Mouse (Mus musculus) midbrain, embryonic 15.5 days (tissue): ENCODE measurements around the gene Tk2. TPM values are rescaled to one million over a fixed set of nuclear protein-coding genes. Genes with fewer than 3 reads are reported as not detected.
"Not testable (repeated sequence)": the region's sequence is repeated elsewhere in the genome, so short reads cannot be mapped to it uniquely, and the experiment has no call there.

ENCODE experiments used
- ATAC-seq: fragments of 200-750 bp; cut with Nextera tagmentation; replicated peaks from 2 replicates; pipeline ENCODE4 v1.8.0; 2017; ENCODE audit warnings: moderate TSS enrichment
- H3K27ac ChIP-seq: fragments of 300-500 bp; sonication (generic); 2 replicates; pipeline ENCODE4 v1.5.1; 2015; ENCODE audit warnings: mild to moderate bottlenecking, inconsistent platforms
- H3K27me3 ChIP-seq: fragments of 300-500 bp; sonication (generic); replicated peaks from 2 replicates; pipeline ENCODE4 v1.6.1; 2015; ENCODE audit warnings: inconsistent platforms
- H3K36me3 ChIP-seq: fragments of 300-500 bp; sonication (generic); replicated peaks from 2 replicates; pipeline ENCODE4 v1.6.1; 2015; ENCODE audit warnings: inconsistent platforms
- H3K4me1 ChIP-seq: fragments of 300-500 bp; sonication (generic); 2 replicates; pipeline ENCODE4 v1.6.1; 2015; ENCODE audit warnings: inconsistent platforms
- H3K4me2 ChIP-seq: fragments of 300-500 bp; sonication (generic); 2 replicates; pipeline ENCODE4 v1.6.1; 2015; ENCODE audit warnings: inconsistent platforms, mild to moderate bottlenecking, moderate library complexity
- H3K4me3 ChIP-seq: fragments of 300-500 bp; sonication (generic); 2 replicates; pipeline ENCODE4 v1.5.1; 2015; ENCODE audit warnings: mild to moderate bottlenecking, inconsistent platforms
- H3K9ac ChIP-seq: fragments of 300-500 bp; sonication (generic); 2 replicates; pipeline ENCODE4 v1.6.1; 2015; ENCODE audit warnings: mild to moderate bottlenecking, inconsistent platforms
- H3K9me3 ChIP-seq: fragments of 300-500 bp; sonication (generic); 2 replicates; pipeline ENCODE4 v1.6.1; 2016; ENCODE audit warnings: inconsistent platforms
- WGBS: fragments of 180-500 bp; shearing (Covaris S2); methylation state at CpG from one replicate; pipeline ENCODE4 v1.1.7; 2015; ENCODE audit warnings: mixed read lengths; 5-methylcytosine and 5-hydroxymethylcytosine counted together
- polyA plus RNA-seq: library from polyadenylated mRNA; unstranded; fragments of >200 nt; fragmentation: Nextera tagmentation; extraction: Ambion mirVana; gene quantifications from 2 replicates; pipeline ENCODE4 v1.2.1, GENCODE M21; 2015

Gene Tk2
- 53.9 and 54.0 TPM in 2 replicates for polyA plus RNA-seq

DNA sequence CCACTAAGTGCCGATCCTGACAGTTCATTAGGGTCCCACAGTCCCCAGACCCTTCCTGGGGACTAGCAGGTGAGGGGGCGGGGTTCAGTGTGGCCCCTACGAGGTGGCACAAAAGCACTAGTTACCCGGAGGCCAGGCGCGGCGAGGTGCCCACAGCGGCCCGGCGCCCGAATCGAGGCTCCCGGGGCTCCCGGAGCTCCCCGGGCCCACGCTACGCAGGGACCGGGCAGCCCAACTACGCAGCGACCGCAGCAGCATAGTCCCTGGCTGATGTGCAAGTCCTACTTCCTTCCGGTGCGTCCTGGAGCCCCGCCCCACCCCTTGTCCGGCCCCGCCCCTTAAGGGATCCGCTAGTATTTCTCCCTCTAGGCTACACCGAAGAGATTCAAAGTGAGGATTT lies at the start of gene Tk2:
Gene Tk2, minus strand, starts transcription at position 283 of the 400 bp plus-strand sequence.
- H3K9ac ChIP-seq = peak within 1 kb of the TSS; percentile 82
- H3K4me2 ChIP-seq = peak within 1 kb of the TSS; percentile 74
- peak; percentile 93 for ATAC-seq
- H3K9me3 ChIP-seq = no peaks in the 10 kb centered on the region
- peak within 1 kb of the TSS; percentile 73 for H3K4me3 ChIP-seq
- H3K27me3 ChIP-seq = no peaks in the 10 kb centered on the region
- peaks cover 24% of the 10 kb centered on the region for H3K4me1 ChIP-seq
- 1% methylated on average over 28 of the region's 28 CpGs for WGBS
- H3K27ac ChIP-seq = 0 out of 2 replicates have a peak within 1 kb of the TSS, but pooled peaks have one; percentile 62
- peaks cover 5% of the 10 kb centered on the region; the same call in 1 of the 2 replicates for H3K36me3 ChIP-seq

DNA sequence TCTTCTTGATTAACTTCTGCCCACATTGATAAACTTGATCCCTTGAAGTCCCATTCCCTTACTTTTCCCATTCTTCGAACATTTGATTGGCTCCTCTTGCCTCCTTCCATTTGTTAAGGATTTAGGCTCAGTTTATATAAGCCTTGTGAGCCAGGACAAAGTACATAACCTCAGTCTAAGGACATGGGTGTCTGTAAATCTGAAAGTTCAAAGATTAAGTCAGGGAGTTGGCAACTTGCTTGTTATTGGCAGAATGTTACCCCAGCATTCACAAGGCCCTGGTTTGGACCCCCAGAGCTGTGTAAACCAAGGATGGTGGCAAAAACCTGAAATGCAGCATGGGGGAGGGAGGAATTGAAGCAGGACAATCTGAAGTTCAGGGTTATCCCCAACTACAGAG lies 46.0 kb upstream of the Tk2 start:
- no peak for ATAC-seq
- no peak overlapping the region for H3K27ac ChIP-seq
- no peaks in the 10 kb centered on the region for H3K36me3 ChIP-seq
- no peak overlapping the region for H3K9ac ChIP-seq
- H3K4me1 ChIP-seq = no peaks in the 10 kb centered on the region
- WGBS = 86% methylated on average over 1 of the region's 1 CpGs
- H3K27me3 ChIP-seq = no peaks in the 10 kb centered on the region
- no peak overlapping the region for H3K4me2 ChIP-seq
- no peak overlapping the region for H3K4me3 ChIP-seq
- H3K9me3 ChIP-seq = no peaks in the 10 kb centered on the region

DNA sequence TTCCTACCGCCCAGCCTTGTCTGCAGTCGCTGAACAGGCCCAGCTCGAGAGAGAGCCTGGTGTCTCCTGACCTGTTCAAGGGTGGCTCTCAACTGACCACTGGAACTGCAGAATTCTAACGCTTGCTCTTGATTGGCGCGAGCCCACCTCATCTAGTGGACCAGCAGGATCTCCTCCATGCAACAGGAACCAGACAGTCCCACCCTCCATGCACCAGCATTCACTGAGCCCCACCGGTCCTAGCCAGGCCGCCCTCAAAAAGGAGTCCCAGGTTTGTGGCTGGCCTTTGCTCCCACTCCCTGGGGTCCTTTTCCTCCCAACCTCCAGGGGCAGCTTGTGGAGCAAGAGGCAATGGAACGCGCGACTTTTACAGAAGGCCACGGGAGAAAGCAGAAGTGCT lies 44.7 kb upstream of the Tk2 start, which contains the start of gene Cmtm2a:
Gene Cmtm2a, minus strand, starts transcription at position 101 of the 400 bp plus-strand sequence.
- H3K4me1 ChIP-seq, H3K4me3 ChIP-seq, H3K4me2 ChIP-seq, H3K27me3 ChIP-seq, ATAC-seq, H3K27ac ChIP-seq, H3K9me3 ChIP-seq, H3K9ac ChIP-seq, H3K36me3 ChIP-seq: not testable (repeated sequence)
- 92% methylated on average over 12 of the region's 12 CpGs for WGBS

DNA sequence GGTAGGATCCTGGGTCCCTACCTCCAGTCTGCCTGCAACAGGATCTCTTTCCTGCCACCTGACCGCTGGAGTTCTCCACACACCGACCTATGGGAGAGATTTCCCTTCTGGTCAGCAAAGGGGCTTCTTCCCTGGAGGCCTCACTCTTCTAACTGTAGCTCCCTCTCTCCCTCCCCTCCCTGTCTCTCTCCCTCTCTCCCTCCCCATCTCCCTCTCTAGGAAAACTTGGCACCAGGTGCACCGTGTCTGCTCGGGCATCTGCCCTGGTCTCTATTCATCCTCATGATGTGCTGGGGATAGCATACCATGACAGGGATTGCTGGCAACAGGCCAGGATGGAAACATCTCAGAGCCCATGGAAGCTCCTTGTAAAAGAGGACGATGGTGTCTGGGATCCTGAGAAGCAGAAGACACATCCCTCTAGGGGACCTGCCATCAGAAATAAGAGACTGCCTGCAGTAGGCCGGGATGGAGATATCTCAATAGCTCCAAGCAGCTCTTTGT lies 20.6 kb upstream of the Tk2 start:
- Histone ChIP-seq H3K27me3 (no peaks in the 10 kb centered on the region), H3K4me1 (no peaks in the 10 kb centered on the region), H3K9ac (no peak overlapping the region), H3K4me3 (no peak overlapping the region), H3K4me2 (no peak overlapping the region), H3K27ac (no peak overlapping the region), H3K36me3 (no peaks in the 10 kb centered on the region), H3K9me3 (no peaks in the 10 kb centered on the region)
- 86% methylated on average over 6 of the region's 6 CpGs for WGBS
- no peak for ATAC-seq

DNA sequence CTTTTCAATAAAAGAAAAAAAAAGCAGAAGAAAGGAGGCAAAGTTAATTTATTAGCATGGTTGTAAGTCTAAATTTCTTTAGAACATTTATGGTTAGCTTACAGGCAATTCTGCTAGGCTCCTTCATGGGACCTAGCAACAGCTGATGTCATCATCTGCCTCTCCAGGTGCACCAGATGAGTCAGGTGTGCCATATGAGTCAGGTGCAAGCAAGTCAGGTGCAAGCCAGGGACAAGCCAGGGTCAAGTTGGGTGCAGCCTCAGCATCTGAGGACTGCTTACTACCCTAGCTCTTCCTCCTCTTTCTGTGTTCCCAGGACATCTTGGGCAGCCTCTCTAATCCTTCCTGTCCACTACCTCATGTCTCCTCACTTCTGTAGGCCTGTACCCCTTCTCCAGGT lies 20.0 kb upstream of the Tk2 start:
- Histone ChIP-seq H3K4me3 (no peak overlapping the region), H3K4me1 (no peaks in the 10 kb centered on the region), H3K27me3 (no peaks in the 10 kb centered on the region), H3K36me3 (no peaks in the 10 kb centered on the region), H3K9ac (no peak overlapping the region), H3K27ac (no peak overlapping the region), H3K4me2 (no peak overlapping the region), H3K9me3 (no peaks in the 10 kb centered on the region)
- ATAC-seq = no peak

DNA sequence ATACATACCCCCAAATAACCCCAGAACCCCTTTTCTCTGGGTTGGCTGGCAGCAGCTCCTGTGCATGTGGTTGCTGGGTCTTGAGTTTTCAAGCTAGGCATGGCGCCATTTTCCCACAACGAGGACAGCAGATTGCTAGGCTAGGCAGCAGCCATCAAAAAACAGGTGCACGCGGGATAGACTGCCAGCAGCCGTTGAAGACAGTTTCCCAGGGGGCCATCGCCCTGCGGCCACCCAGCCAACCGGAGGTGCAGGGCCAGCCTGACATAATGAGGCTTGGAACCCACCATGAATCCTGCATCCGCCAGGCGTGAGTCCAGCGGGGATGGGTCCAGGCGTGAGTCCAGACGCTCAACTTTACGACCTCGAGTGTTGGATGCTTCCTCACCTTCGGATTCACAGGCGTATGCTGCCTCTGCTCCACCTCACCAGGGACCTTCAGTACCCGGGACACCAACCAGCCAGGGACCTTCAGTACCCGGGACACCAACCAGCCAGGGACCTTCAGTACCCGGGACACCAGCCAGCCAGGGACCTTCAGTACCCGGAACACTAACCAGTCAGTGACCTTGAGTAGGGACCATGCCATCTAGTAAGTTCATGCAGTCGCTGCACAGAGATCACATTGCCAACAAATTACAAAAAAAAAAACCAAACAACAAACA lies 16.0 kb upstream of the Tk2 start:
- H3K4me1 ChIP-seq, H3K9ac ChIP-seq, H3K4me2 ChIP-seq, H3K27ac ChIP-seq, H3K9me3 ChIP-seq, ATAC-seq, H3K36me3 ChIP-seq, H3K4me3 ChIP-seq, H3K27me3 ChIP-seq: not testable (repeated sequence)
- 96% methylated on average over 22 of the region's 22 CpGs for WGBS

DNA sequence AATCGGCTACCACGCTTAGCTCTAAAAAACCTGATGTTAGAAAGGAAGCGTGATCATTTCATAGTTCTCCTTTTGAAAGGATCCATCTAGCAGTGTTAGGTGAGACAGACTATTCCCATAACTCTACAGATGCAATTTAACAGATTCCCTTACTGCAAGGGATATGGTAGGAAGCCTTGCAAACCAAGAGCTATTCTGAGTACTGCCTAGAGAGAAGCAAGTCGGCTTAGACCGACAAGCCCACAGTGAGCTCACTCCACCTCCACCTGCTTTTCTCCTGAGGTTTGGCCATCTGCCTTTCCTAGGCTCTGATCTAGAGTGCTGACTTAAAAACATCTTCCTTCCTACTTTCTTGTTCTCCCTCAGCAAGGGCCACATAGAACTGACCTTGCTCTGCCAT lies 13.4 kb upstream of the Tk2 start:
- peaks cover 12% of the 10 kb centered on the region for H3K36me3 ChIP-seq
- not testable (repeated sequence) for H3K9ac ChIP-seq, H3K9me3 ChIP-seq, H3K4me2 ChIP-seq, ATAC-seq, H3K27ac ChIP-seq, H3K27me3 ChIP-seq, H3K4me3 ChIP-seq, H3K4me1 ChIP-seq
- whole genome bisulfite sequencing = 91% methylated on average over 5 of the region's 5 CpGs

DNA sequence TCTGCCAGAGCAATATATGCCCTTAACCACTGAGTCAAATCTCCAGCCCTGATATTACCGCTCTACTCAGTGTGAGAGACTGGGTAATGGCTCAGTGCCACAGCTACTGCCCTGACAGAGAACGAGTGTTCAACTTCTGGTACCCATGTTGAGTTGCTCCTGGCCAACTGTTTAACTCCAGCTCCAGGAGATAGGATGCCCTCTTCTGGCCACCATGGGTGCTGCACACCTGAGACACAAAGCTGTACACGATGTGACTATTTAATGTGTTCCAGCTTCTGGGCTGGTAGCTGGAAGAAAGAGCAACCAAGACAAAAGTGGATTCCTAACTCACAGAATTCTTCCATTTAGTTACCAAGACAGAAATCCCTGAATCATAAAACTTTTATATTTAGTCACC lies 4.7 kb upstream of the Tk2 start:
- Histone ChIP-seq H3K9ac (no peak overlapping the region), H3K4me2 (no peak overlapping the region), H3K27ac (no peak overlapping the region), H3K4me3 (no peak overlapping the region), H3K36me3 (peaks cover under 1% of the 10 kb centered on the region; the same call in 1 of the 2 replicates), H3K9me3 (no peaks in the 10 kb centered on the region), H3K27me3 (no peaks in the 10 kb centered on the region), H3K4me1 (peaks cover 10% of the 10 kb centered on the region; the same call in 1 of the 2 replicates)
- WGBS = 93% methylated on average over 3 of the region's 3 CpGs
- no peak for ATAC-seq

DNA sequence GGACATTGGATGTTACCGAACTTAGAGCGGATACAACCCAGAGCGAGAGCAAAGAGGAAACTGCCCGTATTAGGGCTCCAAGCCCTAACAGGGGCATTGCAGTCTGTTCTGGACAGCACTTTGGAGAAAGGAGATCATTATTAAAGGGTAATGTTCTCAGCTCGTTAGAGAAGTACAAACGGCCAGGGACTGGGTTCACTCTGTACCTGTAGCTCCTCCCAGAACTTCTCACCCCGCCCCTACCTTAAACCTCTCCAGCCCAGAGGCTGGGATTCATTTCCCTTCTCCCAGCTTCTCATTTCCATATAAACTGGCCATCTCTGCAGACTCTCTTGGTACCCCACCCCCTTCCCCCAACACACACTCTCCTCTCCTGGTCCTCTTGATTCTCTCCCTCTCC lies 3.1 kb upstream of the Tk2 start:
- no peaks in the 10 kb centered on the region for H3K27me3 ChIP-seq
- ATAC-seq = no peak
- H3K4me3 ChIP-seq = peak overlapping the region; percentile 72
- no peaks in the 10 kb centered on the region for H3K9me3 ChIP-seq
- H3K36me3 ChIP-seq = no peaks in the 10 kb centered on the region
- under 1% methylated on average over 7 of the region's 7 CpGs for WGBS
- H3K27ac ChIP-seq = no peak overlapping the region
- peak overlapping the region; percentile 57 for H3K9ac ChIP-seq
- H3K4me2 ChIP-seq = peak overlapping the region; percentile 81
- H3K4me1 ChIP-seq = peaks cover 24% of the 10 kb centered on the region

DNA sequence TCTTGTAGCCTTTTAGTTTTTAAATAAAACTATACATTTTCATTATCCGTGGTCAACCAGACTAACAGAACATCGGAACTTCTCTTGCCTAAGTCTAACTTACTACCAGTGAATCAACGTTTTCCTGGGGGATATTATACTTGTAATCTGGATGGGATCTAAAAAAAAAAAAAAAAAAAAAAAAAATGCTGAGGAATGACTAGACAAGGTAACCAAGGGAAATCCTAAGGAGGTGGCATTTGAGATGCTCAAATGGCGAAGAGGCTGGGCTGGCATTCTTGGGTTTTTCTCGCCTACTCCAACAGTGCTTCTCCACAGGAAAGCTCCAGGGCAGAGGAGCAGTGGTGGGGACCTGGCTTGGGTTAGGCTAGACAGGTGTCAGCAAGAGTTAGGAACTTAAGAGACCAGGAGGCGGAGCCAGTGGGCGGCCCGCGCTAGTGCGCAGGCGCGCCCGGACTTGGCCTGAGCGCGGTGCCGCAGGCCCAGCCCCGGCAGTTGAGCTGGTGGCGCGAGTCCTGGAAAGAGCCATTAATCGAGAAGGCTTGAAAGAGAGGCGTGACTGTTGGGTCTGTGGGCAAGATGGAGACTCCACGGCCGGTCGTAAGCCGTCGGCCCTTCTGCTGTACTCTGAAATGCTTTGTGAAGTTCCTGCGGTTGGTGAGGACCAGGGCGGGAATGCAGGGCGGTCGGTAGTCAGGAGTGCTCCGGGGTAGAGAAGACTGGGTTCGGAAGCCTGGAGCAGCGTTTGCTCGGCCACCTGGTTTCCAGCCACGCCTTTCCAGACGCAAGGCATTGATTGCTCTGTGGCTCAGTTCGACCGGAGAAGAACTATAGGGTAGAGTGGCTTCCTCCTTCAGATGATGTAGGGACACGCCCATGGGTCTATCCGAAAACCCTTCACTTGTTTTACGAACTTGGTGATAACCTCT lies 2.3 kb upstream of the Tk2 start, which contains the start of gene Cklf:
Gene Cklf, plus strand, starts transcription at position 423 of the 929 bp plus-strand sequence.
- Histone ChIP-seq H3K4me3 (peak within 1 kb of the TSS; percentile 72), H3K9ac (peak within 1 kb of the TSS; percentile 57), H3K27me3 (no peaks in the 10 kb centered on the region), H3K36me3 (0 out of 2 replicates have a peak, but pooled peaks cover 2% of the 10 kb centered on the region), H3K9me3 (no peaks in the 10 kb centered on the region), H3K4me1 (peaks cover 24% of the 10 kb centered on the region), H3K27ac (peak within 1 kb of the TSS; percentile 57), H3K4me2 (peak within 1 kb of the TSS; percentile 81)
- ATAC-seq = peak; percentile 86
- 4% methylated on average over 41 of the region's 41 CpGs for WGBS

DNA sequence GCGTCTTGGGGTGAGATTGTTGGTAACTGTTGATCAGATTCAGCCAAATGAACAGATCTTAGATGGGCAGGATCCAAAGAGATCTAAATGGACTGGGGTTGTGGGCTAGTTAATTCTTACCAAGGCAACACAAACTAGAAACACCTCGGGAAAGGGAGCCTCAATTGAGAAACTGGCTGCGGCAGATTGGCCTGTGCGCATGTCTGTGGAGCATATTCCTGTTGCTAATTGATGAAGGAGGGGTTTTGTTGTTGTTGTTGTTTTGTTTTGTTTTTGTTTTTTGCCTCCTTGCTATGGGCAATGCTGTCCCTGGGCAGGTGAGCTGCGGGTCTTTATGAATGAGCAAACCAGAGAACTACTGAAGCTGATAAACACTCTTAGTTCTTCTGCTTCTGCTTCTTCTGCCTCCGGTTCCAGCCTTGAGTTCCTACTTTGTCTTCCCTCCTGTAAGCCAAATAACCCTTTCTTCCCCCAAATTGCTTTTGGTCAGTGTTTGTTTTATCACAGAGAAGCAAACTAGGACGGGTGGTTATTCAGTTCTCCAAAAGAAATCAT lies 1.2 kb upstream of the Tk2 start:
- WGBS = 85% methylated on average over 7 of the region's 7 CpGs
- H3K9ac ChIP-seq = no peak overlapping the region
- no peaks in the 10 kb centered on the region for H3K9me3 ChIP-seq
- no peak overlapping the region for H3K27ac ChIP-seq
- no peak overlapping the region for H3K4me3 ChIP-seq
- 0 out of 2 replicates have a peak, but pooled peaks cover 5% of the 10 kb centered on the region for H3K36me3 ChIP-seq
- no peaks in the 10 kb centered on the region for H3K27me3 ChIP-seq
- peaks cover 24% of the 10 kb centered on the region for H3K4me1 ChIP-seq
- ATAC-seq = no peak
- no peak overlapping the region for H3K4me2 ChIP-seq

DNA sequence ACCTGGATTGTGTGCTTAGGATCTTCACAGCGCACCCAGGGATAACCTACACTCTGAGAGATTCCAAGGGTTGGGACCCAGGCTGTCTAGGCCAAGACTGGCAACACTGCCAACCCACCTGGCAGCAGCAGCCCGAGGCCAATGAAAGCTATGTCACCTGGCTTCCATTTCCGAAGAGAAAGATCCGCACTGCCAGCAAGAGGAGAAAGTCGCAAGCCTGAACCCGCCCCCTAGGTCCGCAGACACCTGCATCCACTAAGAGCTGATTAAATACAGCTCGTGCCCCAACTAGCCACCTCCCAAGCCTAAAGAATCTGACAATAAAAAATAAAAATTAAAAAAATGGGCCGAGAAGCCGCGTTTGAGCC lies 466 bp downstream of the Tk2 start:
- Histone ChIP-seq H3K9ac (peak overlapping the region; percentile 82), H3K36me3 (peaks cover 5% of the 10 kb centered on the region), H3K9me3 (no peaks in the 10 kb centered on the region), H3K27me3 (no peaks in the 10 kb centered on the region), H3K4me3 (peak overlapping the region; percentile 73), H3K4me1 (peaks cover 24% of the 10 kb centered on the region), H3K4me2 (peak overlapping the region; percentile 74), H3K27ac (0 out of 2 replicates have a peak overlapping the region, but pooled peaks have one; percentile 62)
- ATAC-seq = peak; percentile 34
- 5% methylated on average over 11 of the region's 11 CpGs for WGBS
